Mouse (Mus musculus): ENCODE data around the gene Tmem88b. TPM values are rescaled to one million over a fixed set of nuclear protein-coding genes. Genes with fewer than 3 reads are reported as not detected.

Tmem88b gene
- polyA plus RNA-seq (2017; shearing (Covaris generic)): under 1 TPM in 1 of 2 experiments, not detected in 1; 0.05 TPM

DNA sequence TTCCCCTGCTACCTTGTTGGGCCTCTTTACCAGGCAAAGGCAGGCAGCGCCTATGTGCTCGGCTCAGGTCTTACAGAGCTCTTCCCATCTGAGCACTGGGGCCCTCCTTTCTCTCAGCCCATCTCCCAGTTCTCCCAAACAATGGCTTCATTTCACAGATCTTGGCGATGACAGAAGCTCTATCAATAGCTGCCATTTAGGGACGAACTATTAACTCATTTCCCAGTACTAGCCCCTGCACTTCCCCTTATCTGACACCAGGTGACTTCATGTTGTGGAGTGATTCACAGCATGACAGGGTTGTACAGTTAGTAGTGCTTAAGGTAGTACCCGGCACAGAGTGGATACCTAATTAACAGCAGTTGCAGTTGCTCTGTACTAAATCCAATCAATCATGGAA lies at the start of gene Tmem88b:
Gene Tmem88b, minus strand, starts transcription at position 56 of the 400 bp plus-strand sequence.

DNA sequence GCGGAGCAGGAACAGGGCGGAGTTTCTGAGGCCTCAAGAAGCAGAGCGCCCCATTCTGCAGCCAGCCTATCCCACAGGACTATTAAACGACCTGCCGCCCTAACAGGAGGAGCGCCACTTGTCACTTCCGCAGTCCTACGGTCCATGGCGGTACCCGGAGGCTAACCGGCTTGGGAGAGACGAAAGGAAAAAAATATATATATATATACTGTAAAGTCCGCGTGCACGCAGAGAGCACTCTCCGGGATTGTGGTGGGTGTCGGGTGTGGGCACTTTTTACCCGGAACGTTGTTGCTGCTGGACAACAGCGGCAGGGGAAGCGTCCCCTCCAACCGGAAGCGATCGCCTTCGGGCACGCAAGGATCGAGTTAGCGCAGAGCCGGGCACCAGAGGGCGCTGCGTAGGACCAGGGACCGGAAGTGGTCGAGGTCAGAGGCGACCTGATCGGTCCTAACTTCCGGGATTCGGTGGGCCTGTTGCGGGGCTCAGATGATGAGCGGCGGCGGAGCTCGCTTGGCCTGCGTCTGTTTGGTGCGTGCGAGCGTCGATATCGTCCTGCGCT lies 45.6 kb upstream of the Tmem88b start, which contains the start of gene Aurkaip1:
Gene Aurkaip1, plus strand, starts transcription at position 68 of the 562 bp plus-strand sequence.

DNA sequence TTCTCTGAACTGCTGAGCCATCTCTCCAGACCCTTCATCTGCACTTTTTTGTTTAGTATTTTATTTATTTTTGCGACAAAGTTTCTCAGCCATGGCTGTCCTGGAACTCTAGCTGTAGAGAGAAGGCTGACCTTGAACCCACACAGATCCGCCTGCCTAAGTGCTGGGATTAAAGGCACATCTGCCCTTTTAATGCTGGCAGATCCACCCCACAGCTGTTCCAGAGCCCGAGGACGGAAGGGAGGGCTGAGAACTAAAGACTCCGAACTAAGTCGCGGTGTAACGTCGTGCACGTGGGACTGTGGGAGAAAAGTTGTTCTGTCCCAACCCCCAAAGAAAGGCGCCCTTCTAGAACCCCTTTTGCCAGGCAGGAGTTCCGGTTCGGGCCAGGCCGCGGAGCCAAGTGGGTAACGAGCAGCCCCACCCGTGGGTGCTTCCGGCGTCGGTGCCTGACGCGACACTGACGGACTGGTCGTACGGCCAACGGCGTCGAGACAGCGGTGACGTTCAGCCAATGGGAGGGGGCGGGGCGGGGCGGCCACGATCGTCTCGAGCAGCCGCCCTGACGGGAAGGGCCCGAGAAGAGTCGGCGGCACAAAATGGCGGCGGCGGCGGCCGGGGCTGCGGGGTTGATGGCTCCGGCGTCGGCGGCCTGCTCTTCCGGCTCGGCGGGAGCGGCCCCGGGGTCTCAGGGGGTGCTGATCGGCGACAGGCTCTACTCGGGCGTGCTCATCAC lies 26.4 kb upstream of the Tmem88b start, which contains the start of gene Ccnl2:
Gene Ccnl2, plus strand, starts transcription at position 561 of the 736 bp plus-strand sequence.

DNA sequence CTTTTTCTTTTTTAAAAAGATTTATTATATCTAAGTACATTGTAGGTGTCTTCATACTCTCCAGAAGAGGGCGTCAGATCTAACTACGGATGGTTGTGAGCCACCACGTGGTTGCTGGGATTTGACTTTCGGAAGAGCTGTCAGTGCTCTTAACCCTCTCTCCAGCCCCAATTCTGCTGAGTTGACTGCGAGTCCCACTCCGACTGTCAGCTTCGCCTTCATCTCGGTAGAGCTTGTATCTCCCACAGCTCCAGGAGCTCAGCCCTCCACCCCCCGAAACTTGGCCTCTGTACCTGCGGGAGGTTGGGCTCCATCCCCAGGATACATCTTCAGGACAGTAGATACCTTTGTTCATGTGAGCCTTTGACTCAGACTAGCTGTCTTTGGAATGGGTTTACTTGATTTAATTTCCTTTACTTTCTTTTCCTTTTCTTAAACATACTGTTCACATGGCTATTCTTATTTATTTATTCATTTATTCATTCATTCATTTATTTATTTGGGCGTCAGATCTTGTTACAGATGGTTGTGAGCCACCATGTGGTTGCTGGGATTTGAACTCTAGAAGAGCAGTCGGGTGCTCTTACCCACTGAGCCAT lies 17.2 kb upstream of the Tmem88b start, which contains the start of gene Mrpl20:
Gene Mrpl20, plus strand, starts transcription at position 138 of the 599 bp plus-strand sequence.

DNA sequence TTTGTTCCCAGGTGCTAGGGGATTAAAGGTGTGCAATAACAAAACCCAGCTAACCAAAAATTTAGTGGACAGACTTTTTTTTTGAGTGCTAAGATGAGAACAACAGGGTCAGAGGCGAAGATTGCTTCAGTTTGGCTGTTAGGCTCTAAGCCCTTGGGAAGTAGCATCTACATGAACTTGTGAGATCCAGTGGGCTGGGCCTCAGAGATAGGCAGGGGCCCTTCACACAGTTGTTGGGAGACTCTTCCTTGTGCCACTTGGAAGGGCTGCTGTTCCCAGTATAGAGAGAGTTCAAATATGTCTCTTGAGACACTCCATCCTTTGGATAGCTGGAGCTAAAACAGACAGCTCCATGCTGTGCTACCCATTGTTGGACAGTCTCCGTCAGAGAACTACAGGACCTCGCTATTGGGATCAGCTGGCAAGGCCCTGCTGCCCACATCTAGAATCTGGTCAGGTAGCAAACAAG lies 4.4 kb upstream of the Tmem88b start, which contains the start of gene Ankrd65:
Gene Ankrd65, plus strand, starts transcription at position 419 of the 469 bp plus-strand sequence.

DNA sequence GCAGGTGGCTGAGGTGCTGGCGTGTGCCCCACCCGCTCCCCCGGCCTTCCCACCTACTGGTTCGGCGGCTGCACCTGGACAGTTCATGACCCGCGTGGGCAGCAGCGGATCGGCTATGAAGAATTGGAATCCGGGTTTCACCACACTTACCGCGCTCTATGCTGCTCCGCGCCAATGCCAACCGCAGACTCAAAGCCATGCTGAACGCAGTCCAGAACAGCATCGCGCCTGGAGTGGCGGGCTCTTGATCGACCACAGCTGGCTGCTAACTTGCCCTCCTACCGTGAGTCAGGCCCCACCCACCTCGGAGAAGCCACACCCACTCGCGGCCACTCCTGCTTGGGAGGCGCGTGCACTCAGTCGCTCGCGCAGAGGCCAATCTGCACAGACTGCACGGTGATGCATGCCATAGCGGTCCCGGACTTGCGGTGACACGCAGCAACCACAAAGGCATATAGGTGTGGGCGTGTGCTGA lies 11.4 kb downstream of the Tmem88b start, which contains the start of gene Vwa1:
Gene Vwa1, minus strand, starts transcription at position 419 of the 475 bp plus-strand sequence.

DNA sequence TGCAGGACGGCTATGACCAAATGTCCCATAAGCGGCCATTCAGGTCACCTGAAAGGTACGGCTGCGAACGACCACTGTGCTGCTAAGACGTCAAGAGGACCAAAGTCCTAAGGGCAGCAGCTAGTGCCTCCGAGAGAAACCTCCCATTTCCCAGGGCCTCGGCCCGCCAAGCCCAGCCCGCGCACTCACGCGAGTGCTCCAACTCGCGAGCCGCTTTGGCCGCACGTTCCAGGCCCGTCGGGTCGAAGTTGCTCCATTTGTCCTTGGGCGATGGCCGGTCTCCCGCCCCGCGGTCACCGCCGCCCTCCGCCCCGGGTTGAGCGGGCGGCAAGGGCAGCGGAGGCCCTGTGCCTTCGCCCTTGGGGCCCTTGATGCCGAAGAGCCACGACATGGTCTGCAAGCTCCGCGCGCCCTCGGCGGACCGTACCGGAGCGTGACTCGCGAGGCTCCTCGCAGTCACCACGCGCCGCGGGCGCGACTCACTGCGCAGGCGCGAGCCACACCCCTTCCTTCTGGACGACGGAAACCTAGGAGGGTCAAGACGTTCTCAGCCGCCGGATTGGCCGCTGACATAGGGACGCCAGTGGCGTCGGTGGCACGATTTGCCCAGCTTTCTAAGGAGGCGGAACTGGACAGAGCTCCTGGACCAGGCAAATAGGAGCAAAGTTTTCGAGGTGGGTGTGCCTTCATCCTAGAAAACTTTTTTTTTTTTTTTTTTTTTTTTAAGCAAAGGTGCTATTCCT lies 24.9 kb downstream of the Tmem88b start, which contains the start of gene Atad3a:
Gene Atad3a, minus strand, starts transcription at position 481 of the 743 bp plus-strand sequence.

DNA sequence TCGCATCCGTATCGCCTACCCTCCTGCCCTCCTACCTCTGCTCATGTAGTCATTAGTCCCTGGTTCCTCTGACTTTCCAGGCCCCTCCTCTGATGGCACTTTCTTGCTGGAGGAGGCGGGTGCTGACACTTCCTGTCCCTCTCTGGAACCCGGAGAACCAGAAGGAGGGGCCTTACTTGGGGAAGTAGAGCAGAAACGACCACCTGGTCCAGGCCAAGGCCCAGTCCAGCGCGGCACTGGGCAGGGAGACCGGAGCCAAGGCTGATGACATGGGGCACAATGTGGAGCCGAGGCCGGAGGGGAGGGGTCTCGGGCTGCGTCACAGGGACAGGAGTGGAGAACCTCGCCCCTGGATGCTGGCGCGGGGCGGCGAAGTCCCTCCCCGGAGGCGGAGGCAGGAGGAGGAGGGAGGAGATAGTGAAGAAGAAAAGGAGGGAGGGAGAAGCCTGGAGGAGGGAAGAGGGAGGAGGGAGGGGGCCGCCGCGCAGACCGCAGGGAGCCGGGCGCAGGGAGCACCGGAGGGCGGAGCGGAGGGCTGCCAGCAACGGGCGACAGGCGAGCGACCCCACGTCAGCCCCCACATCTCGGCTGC lies 51.2 kb downstream of the Tmem88b start, which contains the start of gene Tmem240:
Gene Tmem240, plus strand, starts transcription at position 451 of the 592 bp plus-strand sequence.

Other genes with a start within 250 kb of the Tmem88b start
- gene Nadk, start 223.5 kb downstream of the Tmem88b start, polyA plus RNA-seq (2017; shearing (Covaris generic)): 100 to 1,000 TPM; 129 to 132 TPM
- gene Slc35e2, start 184.5 kb downstream of the Tmem88b start, polyA plus RNA-seq (2017; shearing (Covaris generic)): 10 to 100 TPM in 1 of 2 experiments, 1 to 10 TPM in 1; 9.9 to 12.0 TPM
- 100 to 1,000 TPM; 137 to 173 TPM for gene Cdk11b, start 161.0 kb downstream of the Tmem88b start, polyA plus RNA-seq (2017; shearing (Covaris generic))
- not detected for gene Gm10563, start 140.5 kb downstream of the Tmem88b start, polyA plus RNA-seq (2017; shearing (Covaris generic))
- under 1 TPM; 0.71 to 0.90 TPM for gene Mmp23, start 132.5 kb downstream of the Tmem88b start, polyA plus RNA-seq (2017; shearing (Covaris generic))
- gene Mib2, start 116.7 kb downstream of the Tmem88b start, polyA plus RNA-seq (2017; shearing (Covaris generic)): 10 to 100 TPM; 42.2 to 82.6 TPM
- 10 to 100 TPM; 11.3 to 18.9 TPM for gene Fndc10, start 91.5 kb downstream of the Tmem88b start, polyA plus RNA-seq (2017; shearing (Covaris generic))
- 100 to 1,000 TPM; 152 to 154 TPM for gene Ssu72, start 81.1 kb downstream of the Tmem88b start, polyA plus RNA-seq (2017; shearing (Covaris generic))
- gene Tmem240, start 51.1 kb downstream of the Tmem88b start, polyA plus RNA-seq (2017; shearing (Covaris generic)): under 1 TPM; 0.84 to 0.94 TPM
- gene Atad3a, start 24.8 kb downstream of the Tmem88b start, polyA plus RNA-seq (2017; shearing (Covaris generic)): 10 to 100 TPM; 70.7 to 72.2 TPM
- 1 to 10 TPM in 1 of 2 experiments, under 1 TPM in 1; 0.25 to 2.2 TPM for gene Vwa1, start 11.2 kb downstream of the Tmem88b start, polyA plus RNA-seq (2017; shearing (Covaris generic))
- gene Ankrd65, start 4.6 kb upstream of the Tmem88b start, polyA plus RNA-seq (2017; shearing (Covaris generic)): 1 to 10 TPM in 1 of 2 experiments, not detected in 1; 2.5 TPM
- gene Mrpl20, start 17.0 kb upstream of the Tmem88b start, polyA plus RNA-seq (2017; shearing (Covaris generic)): 100 to 1,000 TPM; 104 to 112 TPM
- 100 to 1,000 TPM; 255 to 303 TPM for gene Ccnl2, start 26.6 kb upstream of the Tmem88b start, polyA plus RNA-seq (2017; shearing (Covaris generic))
- gene Aurkaip1, start 45.4 kb upstream of the Tmem88b start, polyA plus RNA-seq (2017; shearing (Covaris generic)): 100 to 1,000 TPM; 176 to 179 TPM
- gene Mxra8, start 53.8 kb upstream of the Tmem88b start, polyA plus RNA-seq (2017; shearing (Covaris generic)): 10 to 100 TPM in 1 of 2 experiments, 1 to 10 TPM in 1; 2.9 to 10.7 TPM
- 10 to 100 TPM; 59.9 to 70.5 TPM for gene Dvl1, start 61.5 kb upstream of the Tmem88b start, polyA plus RNA-seq (2017; shearing (Covaris generic))
- gene Tas1r3, start 77.5 kb upstream of the Tmem88b start, polyA plus RNA-seq (2017; shearing (Covaris generic)): under 1 TPM; 0.62 to 0.66 TPM
- gene Cptp, start 83.6 kb upstream of the Tmem88b start, polyA plus RNA-seq (2017; shearing (Covaris generic)): 10 to 100 TPM; 13.5 to 14.5 TPM
- 100 to 1,000 TPM; 104 to 139 TPM for gene Ints11, start 83.7 kb upstream of the Tmem88b start, polyA plus RNA-seq (2017; shearing (Covaris generic))
- 10 to 100 TPM; 32.2 to 57.2 TPM for gene Pusl1, start 105.9 kb upstream of the Tmem88b start, polyA plus RNA-seq (2017; shearing (Covaris generic))
- 10 to 100 TPM; 17.8 to 23.6 TPM for gene Acap3, start 105.9 kb upstream of the Tmem88b start, polyA plus RNA-seq (2017; shearing (Covaris generic))
- gene Ube2j2, start 158.0 kb upstream of the Tmem88b start, polyA plus RNA-seq (2017; shearing (Covaris generic)): 100 to 1,000 TPM; 125 to 168 TPM
- 10 to 100 TPM in 1 of 2 experiments, 1 to 10 TPM in 1; 6.2 to 22.9 TPM for gene C1qtnf12, start 176.4 kb upstream of the Tmem88b start, polyA plus RNA-seq (2017; shearing (Covaris generic))
- 10 to 100 TPM; 10.8 to 17.6 TPM for gene B3galt6, start 206.8 kb upstream of the Tmem88b start, polyA plus RNA-seq (2017; shearing (Covaris generic))
- 100 to 1,000 TPM; 475 to 560 TPM for gene Sdf4, start 207.0 kb upstream of the Tmem88b start, polyA plus RNA-seq (2017; shearing (Covaris generic))
- gene Tnfrsf4, start 228.0 kb upstream of the Tmem88b start, polyA plus RNA-seq (2017; shearing (Covaris generic)): 1,000 to 10,000 TPM in 1 of 2 experiments, 100 to 1,000 TPM in 1; 285 to 1,118 TPM
- 100 to 1,000 TPM; 452 to 977 TPM for gene Tnfrsf18, start 240.3 kb upstream of the Tmem88b start, polyA plus RNA-seq (2017; shearing (Covaris generic))